Mouse (Mus musculus): ENCODE results near the gene Zfp64.

DNA sequence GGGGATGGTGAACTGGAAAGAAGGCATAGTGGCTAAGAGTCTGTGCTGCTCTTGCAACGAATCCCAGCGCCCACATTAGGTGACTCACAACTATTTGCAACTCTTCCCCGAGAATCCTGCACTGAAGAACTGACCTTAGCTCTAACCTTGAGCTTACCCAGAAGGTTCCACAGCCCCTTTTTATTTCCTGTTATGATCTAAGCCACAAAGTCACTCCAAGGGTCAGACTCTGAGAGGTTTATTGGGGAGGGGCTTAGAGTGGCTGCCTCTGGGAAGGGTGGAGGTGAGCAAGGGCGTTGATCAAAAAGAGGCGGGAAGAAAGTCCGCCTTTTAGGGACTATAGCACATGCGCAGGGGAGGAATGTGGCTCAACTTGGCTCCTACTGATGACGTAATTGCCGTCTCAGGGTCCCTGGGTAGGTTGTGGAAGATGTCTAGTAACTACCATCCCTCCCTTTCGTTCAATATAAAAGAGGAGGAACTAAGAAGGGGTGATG lies 511 bp upstream of the Zfp64 start:
- TF ChIP-seq CTCF (IDR thresholded peaks at IDR 0.05; ENCODE audit: extremely low read depth, insufficient read depth, insufficient read length, insufficient replicate concordance), result no peak
- TF ChIP-seq POLR2A (IDR thresholded peaks at IDR 0.05; ENCODE audit: low read depth, low read length), result no peak

Measured in spleen, adult 2 months (tissue).